14 mouse cellular contexts compared by ENCODE assay signal in genomic region chr14:30356456-30356855, GRCm38 (mm10).
"Had no signal": no experiment of that assay in that cellular context is flagged by ENCODE, and none has a peak within 500 bp of the region (broad histone marks: within the 10 kb centered on the region; RNA-seq: fewer than 3 reads in every experiment).

No protein-coding gene starts in this region.

- H3K4me2 ChIP-seq: kidney, embryonic 15.5 days; liver, embryonic 13.5 days; midbrain, embryonic 13.5 days; neural tube, embryonic 12.5 days; neural tube, embryonic 15.5 days had no signal

- H3K36me3 ChIP-seq: kidney, embryonic 15.5 days; liver, embryonic 13.5 days; midbrain, embryonic 13.5 days; neural tube, embryonic 12.5 days; neural tube, embryonic 15.5 days had no signal

- DNase-seq: kidney, adult 2 months; kidney, postnatal 10 days; kidney, postnatal 36 days; liver, embryonic 13.5 days; lung, adult 2 months; lung, postnatal 14 days; lung, postnatal 4 days; right cerebral cortex, adult 18-20 months; thymus, postnatal 25 days had no signal

- H3K4me3 ChIP-seq: kidney, embryonic 15.5 days; liver, embryonic 13.5 days; midbrain, embryonic 13.5 days; neural tube, embryonic 12.5 days; neural tube, embryonic 15.5 days had no signal

- ATAC-seq: intestine, postnatal 0 days; midbrain, embryonic 13.5 days had no signal

- H3K27ac ChIP-seq: kidney, embryonic 15.5 days; liver, embryonic 13.5 days; midbrain, embryonic 13.5 days; neural tube, embryonic 12.5 days; neural tube, embryonic 15.5 days had no signal

- H3K27me3 ChIP-seq: neural tube, embryonic 15.5 days had no signal

- H3K9me3 ChIP-seq: kidney, embryonic 15.5 days; liver, embryonic 13.5 days; midbrain, embryonic 13.5 days; neural tube, embryonic 12.5 days; neural tube, embryonic 15.5 days had no signal

- H3K9ac ChIP-seq: kidney, embryonic 15.5 days; liver, embryonic 13.5 days; midbrain, embryonic 13.5 days; neural tube, embryonic 12.5 days; neural tube, embryonic 15.5 days had no signal
